Mouse (Mus musculus) urinary bladder, postnatal 36 days (tissue): ENCODE data around the gene B4galt7.
"Not testable (repeated sequence)": the region's sequence is repeated elsewhere in the genome, so short reads cannot be mapped to it uniquely, and the experiment has no call there.

Experiments used
- DNase-seq, 2 experiments: peaks; one replicate each; pipeline ENCODE4 v3.0.0; 2022; ENCODE audit warnings: low spot score in 2 of 2, mixed read lengths in 1 of 2

The B4galt7 gene

GRCm38 (mm10) chr13:55599566-55600540 lies at the start of gene B4galt7:
Gene B4galt7, plus strand, starts transcription at chr13:55599896.
- peak; percentile 78 to 86 for DNase-seq

GRCm38 (mm10) chr13:55555921-55556320 lies 43.8 kb upstream of the B4galt7 start:
- DNase-seq = no peak

- no peak for DNase-seq
Observed at GRCm38 (mm10) chr13:55557499-55557898, 42.2 kb upstream of the B4galt7 start.

- DNase-seq = no peak
Observed at GRCm38 (mm10) chr13:55563266-55563879, 36.3 kb upstream of the B4galt7 start.

GRCm38 (mm10) chr13:55567001-55567400 lies 32.7 kb upstream of the B4galt7 start:
- no peak for DNase-seq

- no peak for DNase-seq
Observed at GRCm38 (mm10) chr13:55567949-55568348, 31.7 kb upstream of the B4galt7 start.

- not testable (repeated sequence) for DNase-seq
Observed at GRCm38 (mm10) chr13:55568524-55568923, 31.2 kb upstream of the B4galt7 start.

- DNase-seq = no peak
Observed at GRCm38 (mm10) chr13:55569726-55570285, 29.9 kb upstream of the B4galt7 start.

GRCm38 (mm10) chr13:55570286-55570973 lies 29.3 kb upstream of the B4galt7 start:
- peak in 1 of 2 experiments; percentile 28 for DNase-seq

- peak; percentile 95 for DNase-seq
Observed at GRCm38 (mm10) chr13:55571027-55571751, 28.5 kb upstream of the B4galt7 start, which contains the start of gene Fam193b. Gene Fam193b, minus strand, starts transcription at chr13:55571120.

- no peak for DNase-seq
Observed at GRCm38 (mm10) chr13:55571977-55572376, 27.7 kb upstream of the B4galt7 start.

- DNase-seq = no peak
Observed at GRCm38 (mm10) chr13:55573432-55573831, 26.3 kb upstream of the B4galt7 start, which contains the start of gene Tmed9. Gene Tmed9, plus strand, starts transcription at chr13:55573732.

- no peak for DNase-seq
Observed at GRCm38 (mm10) chr13:55574321-55574720, 25.4 kb upstream of the B4galt7 start.

GRCm38 (mm10) chr13:55575932-55576331 lies 23.8 kb upstream of the B4galt7 start:
- no peak for DNase-seq

- not testable (repeated sequence) for DNase-seq
Observed at GRCm38 (mm10) chr13:55576872-55577271, 22.8 kb upstream of the B4galt7 start.

GRCm38 (mm10) chr13:55578086-55578485 lies 21.6 kb upstream of the B4galt7 start:
- DNase-seq = no peak

GRCm38 (mm10) chr13:55591961-55592490 lies 7.7 kb upstream of the B4galt7 start:
- DNase-seq = no peak

- peak; percentile 92 to 95 for DNase-seq
Observed at GRCm38 (mm10) chr13:55592512-55593253, 7.0 kb upstream of the B4galt7 start.

GRCm38 (mm10) chr13:55593254-55593747 lies 6.4 kb upstream of the B4galt7 start:
- DNase-seq = no peak

- no peak for DNase-seq
Observed at GRCm38 (mm10) chr13:55595375-55595774, 4.3 kb upstream of the B4galt7 start.
